Mouse (Mus musculus) adrenal gland, adult 18-20 months (tissue): Measurements from ENCODE around the gene Gm38431. TPM values are rescaled to one million over a fixed set of nuclear protein-coding genes. Genes with fewer than 3 reads are reported as not detected.

Experiments
- DNase-seq, 2 experiments: peaks; one replicate each; pipeline ENCODE4 v3.0.0; 2021 to 2022; ENCODE audit warnings: low spot score in 2 of 2
- microRNA-seq, 2 experiments: library from miRNA; unstranded; fragments of <30 nt; microRNA quantifications; one replicate each; pipeline ENCODE4 v1.2.0; 2021; ENCODE audit warnings: borderline number of aligned reads in 2 of 2
- total RNA-seq, 2 experiments: library from RNA; stranded (reverse); gene quantifications; 1 replicate in 1 of 2; 2 replicates in 1 of 2; pipeline ENCODE4 v1.2.3; 2021

Gene Gm38431
- total RNA-seq, 2 experiments from 2014 or later, result 1.8 to 1.9 TPM

DNA sequence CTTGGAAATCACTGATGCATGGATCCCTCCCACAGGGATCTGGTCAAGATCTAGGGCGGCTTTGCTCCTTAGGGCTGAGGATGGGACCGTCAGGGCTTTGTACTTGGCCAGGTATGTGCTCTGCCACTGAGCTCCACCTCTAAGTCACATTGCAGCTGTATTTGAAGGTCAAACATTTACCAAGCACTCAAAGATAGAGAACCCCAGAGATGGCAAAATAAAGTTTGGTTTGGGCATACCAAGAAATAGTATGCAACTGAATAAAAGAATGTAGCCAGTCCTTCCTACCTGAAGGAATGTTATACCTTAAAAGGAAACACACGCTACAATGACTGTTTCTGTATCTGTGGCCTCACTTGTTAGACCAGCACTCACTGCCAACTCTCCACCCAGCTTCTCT is 70.4 kb downstream of the Gm38431 start:
- DNase-seq, result no peak

DNA sequence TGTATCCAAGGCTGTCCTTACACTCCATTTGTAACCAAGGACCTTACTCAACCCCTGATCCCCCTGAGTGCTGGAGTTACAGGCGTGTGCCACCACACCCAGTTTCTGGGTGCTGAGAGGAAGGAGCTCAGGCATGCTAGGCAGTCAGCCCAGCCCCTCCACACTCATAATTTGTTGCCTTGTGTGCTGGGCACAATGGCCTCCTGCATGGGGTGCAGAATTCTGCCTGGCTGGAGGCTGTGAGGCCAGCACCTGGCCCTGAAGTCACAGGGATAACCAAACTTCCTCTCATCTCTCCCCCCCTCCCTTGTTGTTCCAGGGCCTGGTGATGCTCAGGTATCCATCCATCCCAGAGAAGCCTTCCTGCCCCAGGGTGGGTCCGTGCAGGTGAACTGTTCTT is 73.2 kb downstream of the Gm38431 start:
- no peak for DNase-seq

Small RNA genes lying within 50 kb of the gene (microRNA-seq; reads per million reads assigned to microRNA genes)
- gene Mir1900 (0 reads per million in 2 experiments), gene Mir7082 (0.61 to 0.95 reads per million in 2 experiments)

Other genes with a start within 250 kb of the Gm38431 start
- gene A230050P20Rik, start 223.4 kb downstream of the Gm38431 start, total RNA-seq, result 10 to 100 TPM; 14.7 to 17.5 TPM
- 1 to 10 TPM; 3.2 to 3.6 TPM for gene Angptl6, start 212.3 kb downstream of the Gm38431 start, total RNA-seq
- 10 to 100 TPM; 39.8 to 41.1 TPM for gene Ppan, start 203.8 kb downstream of the Gm38431 start, total RNA-seq
- gene Eif3g, start 193.4 kb downstream of the Gm38431 start, total RNA-seq, result 100 to 1,000 TPM; 156 to 162 TPM
- 10 to 100 TPM; 33.6 to 34.9 TPM for gene Dnmt1, start 132.1 kb downstream of the Gm38431 start, total RNA-seq
- gene S1pr2, start 115.2 kb downstream of the Gm38431 start, total RNA-seq, result 10 to 100 TPM; 18.3 to 22.0 TPM
- gene Mrpl4, start 89.3 kb downstream of the Gm38431 start, total RNA-seq, result 100 to 1,000 TPM; 122 to 124 TPM
- gene Icam1, start 76.0 kb downstream of the Gm38431 start, total RNA-seq, result 10 to 100 TPM in 1 of 2 experiments, 1 to 10 TPM in 1; 9.0 to 31.8 TPM
- 1 to 10 TPM; 1.2 to 4.8 TPM for gene Icam4, start 62.6 kb downstream of the Gm38431 start, total RNA-seq
- under 1 TPM; 0.13 to 0.23 TPM for gene Icam5, start 59.9 kb downstream of the Gm38431 start, total RNA-seq
- gene Zglp1, start 24.9 kb downstream of the Gm38431 start, total RNA-seq, result not detected
- under 1 TPM; 0.53 to 0.80 TPM for gene Gm49373, start 18.9 kb downstream of the Gm38431 start, total RNA-seq
- 10 to 100 TPM; 38.3 to 39.2 TPM for gene Fdx1l, start 18.4 kb downstream of the Gm38431 start, total RNA-seq
- gene Raver1, start within 50 bp of the Gm38431 start, total RNA-seq, result 10 to 100 TPM; 42.9 to 47.1 TPM
- gene Tyk2, start 39.2 kb upstream of the Gm38431 start, total RNA-seq, result 10 to 100 TPM; 14.0 to 14.5 TPM
- gene Cdc37, start 58.0 kb upstream of the Gm38431 start, total RNA-seq, result 100 to 1,000 TPM; 175 to 181 TPM
- 10 to 100 TPM in 1 of 2 experiments, 1 to 10 TPM in 1; 6.2 to 13.3 TPM for gene Pde4a, start 73.7 kb upstream of the Gm38431 start, total RNA-seq
- gene Keap1, start 147.4 kb upstream of the Gm38431 start, total RNA-seq, result 10 to 100 TPM; 44.9 to 51.2 TPM
- gene S1pr5, start 156.4 kb upstream of the Gm38431 start, total RNA-seq, result 1 to 10 TPM in 1 of 2 experiments, under 1 TPM in 1; 0.50 to 1.0 TPM
- gene Atg4d, start 173.3 kb upstream of the Gm38431 start, total RNA-seq, result 10 to 100 TPM; 39.9 to 52.6 TPM
- gene Kri1, start 196.0 kb upstream of the Gm38431 start, total RNA-seq, result 10 to 100 TPM; 31.1 to 34.9 TPM
- gene Cdkn2d, start 199.4 kb upstream of the Gm38431 start, total RNA-seq, result 10 to 100 TPM in 1 of 2 experiments, 1 to 10 TPM in 1; 9.1 to 11.8 TPM
- gene Ap1m2, start 220.3 kb upstream of the Gm38431 start, total RNA-seq, result not detected
- 10 to 100 TPM; 36.3 to 48.3 TPM for gene Slc44a2, start 228.7 kb upstream of the Gm38431 start, total RNA-seq